Mouse (Mus musculus) brain, embryonic 14.5 days (tissue): ENCODE measurements around the gene Eln. TPM values are rescaled to one million over a fixed set of nuclear protein-coding genes. Genes with fewer than 3 reads are reported as not detected.

ENCODE experiments used
- DNase-seq: peaks from one replicate; pipeline ENCODE4 v3.0.0-alpha.2; 2011; ENCODE audit warnings: low read depth
- CTCF ChIP-seq: fragments of 200-500 bp; IDR thresholded peaks from 2 replicates; pipeline ENCODE4 v1.5.1; 2012; ENCODE audit warnings: inconsistent platforms, mild to moderate bottlenecking, moderate library complexity, borderline replicate concordance; ENCODE audit not compliant: insufficient read depth, insufficient read length; ENCODE audit errors: extremely low read depth
- POLR2A ChIP-seq: fragments of 200-500 bp; IDR thresholded peaks from 2 replicates; pipeline ENCODE4 v1.6.1; 2012; ENCODE audit warnings: mild to moderate bottlenecking, inconsistent platforms, borderline replicate concordance; ENCODE audit not compliant: poor library complexity, insufficient read depth, insufficient read length, severe bottlenecking; ENCODE audit errors: extremely low read depth
- polyA plus RNA-seq: library from polyadenylated mRNA; depleted of rRNA; stranded (reverse); fragments of >200 nt; gene quantifications from 2 replicates; pipeline ENCODE4 v1.2.3, GENCODE M21; 2012; rRNA removed

Gene Eln
- polyA plus RNA-seq: 21.6 and 29.1 TPM in 2 replicates

- TF ChIP-seq POLR2A (no peak), CTCF (no peak)
- DNase-seq: peak; percentile 86
Measured at GRCm38 (mm10) chr5:134746890-134747511, at the start of gene Eln. Eln (minus strand) TSS chr5:134747323.

GRCm38 (mm10) chr5:134790080-134790995, 43.2 kb upstream of the Eln start:
- TF ChIP-seq CTCF (no peak), POLR2A (no peak)
- no peak for DNase-seq

- TF ChIP-seq POLR2A (no peak), CTCF (no peak)
- DNase-seq: peak; percentile 33
Measured at GRCm38 (mm10) chr5:134788237-134788636, 41.1 kb upstream of the Eln start.

GRCm38 (mm10) chr5:134785691-134786371, 38.7 kb upstream of the Eln start:
- no peak for TF ChIP-seq POLR2A
- no peak for TF ChIP-seq CTCF
- peak; percentile 85 for DNase-seq

GRCm38 (mm10) chr5:134783794-134784193, 36.7 kb upstream of the Eln start:
- no peak for TF ChIP-seq POLR2A
- no peak for DNase-seq

- DNase-seq: no peak
- TF ChIP-seq CTCF (peak; percentile 21; the same call in 1 of the 2 replicates), POLR2A (no peak)
Measured at GRCm38 (mm10) chr5:134780963-134781362, 33.8 kb upstream of the Eln start.

GRCm38 (mm10) chr5:134780146-134780545, 33.0 kb upstream of the Eln start:
- no peak for DNase-seq
- TF ChIP-seq CTCF (no peak), POLR2A (no peak)

- DNase-seq: peak; percentile 1
- TF ChIP-seq CTCF (no peak), POLR2A (no peak)
Measured at GRCm38 (mm10) chr5:134776551-134776950, 29.4 kb upstream of the Eln start.

GRCm38 (mm10) chr5:134772522-134772921, 25.4 kb upstream of the Eln start:
- peak; percentile 8 for DNase-seq
- no peak for TF ChIP-seq POLR2A
- no peak for TF ChIP-seq CTCF

- TF ChIP-seq CTCF (no peak), POLR2A (no peak)
- DNase-seq: no peak
Measured at GRCm38 (mm10) chr5:134771750-134772149, 24.6 kb upstream of the Eln start.

GRCm38 (mm10) chr5:134769181-134769580, 22.1 kb upstream of the Eln start:
- TF ChIP-seq POLR2A (no peak), CTCF (no peak)
- DNase-seq: no peak
